Mouse (Mus musculus) MEL (cell line): ENCODE results near the gene Lgals7. TPM values are rescaled to one million over a fixed set of nuclear protein-coding genes. Genes with fewer than 3 reads are reported as not detected.
A peak's percentile ranks its signal among the peaks of the same experiment; 100 is the strongest.

Experiments
- DNase-seq: peaks from one replicate; pipeline ENCODE4 v3.0.0; 2011; ENCODE audit warnings: low read depth, low spot score
- H3K27ac ChIP-seq: 2 replicates; pipeline ENCODE4 v1.5.1; 2012; ENCODE audit warnings: low read depth, mild to moderate bottlenecking, control low read depth, low read length, moderate library complexity; ENCODE audit not compliant: control insufficient read depth
- H3K27me3 ChIP-seq, 2 experiments: fragments of 150-350 bp in 1 of 2; sonication (generic) in 1 of 2; 2 replicates each; pipeline ENCODE4 v1.6.1; 2012; ENCODE audit warnings: low read length in 2 of 2, mild to moderate bottlenecking in 2 of 2, improper control_type of control experiment in 1 of 2, moderate library complexity in 1 of 2; ENCODE audit not compliant: insufficient read depth in 2 of 2, control insufficient read depth in 1 of 2
- H3K36me3 ChIP-seq, 2 experiments: 2 replicates each; pipeline ENCODE4 v1.6.1; 2012 to 2014; ENCODE audit warnings: low read length in 2 of 2, improper control_type of control experiment in 1 of 2, inconsistent platforms in 1 of 2, mild to moderate bottlenecking in 1 of 2; ENCODE audit not compliant: insufficient read depth in 2 of 2, control insufficient read depth in 1 of 2
- H3K4me1 ChIP-seq, 2 experiments: fragments of 150-350 bp in 1 of 2; sonication (generic) in 1 of 2; 2 replicates each; pipeline ENCODE4 v1.6.1; 2012; ENCODE audit warnings: low read length in 2 of 2, improper control_type of control experiment in 1 of 2, mild to moderate bottlenecking in 1 of 2; ENCODE audit not compliant: insufficient read depth in 2 of 2, control insufficient read depth in 1 of 2
- H3K4me3 ChIP-seq, 2 experiments: fragments of 150-350 bp in 1 of 2; sonication (generic) in 1 of 2; 2 replicates each; pipeline ENCODE4 v1.5.1; 2012; ENCODE audit warnings: low read depth in 2 of 2, low read length in 2 of 2, mild to moderate bottlenecking in 2 of 2, moderate library complexity in 2 of 2, control low read depth in 1 of 2, improper control_type of control experiment in 1 of 2; ENCODE audit not compliant: control insufficient read depth in 1 of 2, insufficient read depth in 1 of 2
- H3K79me2 ChIP-seq: 2 replicates; pipeline ENCODE4 v1.6.1; 2012; ENCODE audit warnings: mild to moderate bottlenecking, low read length, moderate library complexity; ENCODE audit not compliant: control insufficient read depth, poor library complexity, insufficient read depth
- H3K9ac ChIP-seq: 2 replicates; pipeline ENCODE4 v1.6.1; 2012; ENCODE audit warnings: low read depth, mild to moderate bottlenecking, control low read depth, low read length, moderate library complexity; ENCODE audit not compliant: control insufficient read depth, poor library complexity, severe bottlenecking
- H3K9me3 ChIP-seq: fragments of 150-350 bp; sonication (generic); replicated peaks from 2 replicates; pipeline ENCODE4 v1.6.1; 2012; ENCODE audit warnings: mild to moderate bottlenecking, low read length, improper control_type of control experiment, moderate library complexity; ENCODE audit not compliant: insufficient read depth
- CHD1 ChIP-seq: IDR thresholded peaks from 2 replicates; pipeline ENCODE4 v1.6.1; 2012; ENCODE audit warnings: low read depth, mild to moderate bottlenecking, inconsistent platforms, low read length, improper control_type of control experiment
- CHD2 ChIP-seq: IDR thresholded peaks from 2 replicates; pipeline ENCODE4 v1.6.1; 2011; ENCODE audit warnings: low read length, improper control_type of control experiment
- CTCF ChIP-seq, 3 experiments: IDR thresholded peaks in 2 of 3; conservative IDR thresholded peaks in 1 of 3; 2 replicates each; pipeline ENCODE4 v1.5.1; 2011 to 2012; ENCODE audit warnings: low read length in 3 of 3, low read depth in 2 of 3, mild to moderate bottlenecking in 2 of 3, improper control_type of control experiment in 1 of 3, inconsistent platforms in 1 of 3, mixed read lengths in 1 of 3, moderate library complexity in 1 of 3; ENCODE audit not compliant: control insufficient read depth in 1 of 3, insufficient read depth in 1 of 3, poor library complexity in 1 of 3, severe bottlenecking in 1 of 3
- ELF1 ChIP-seq: IDR thresholded peaks from 2 replicates; pipeline ENCODE4 v1.6.1; 2014; ENCODE audit warnings: low read depth, mild to moderate bottlenecking, inconsistent platforms, low read length, improper control_type of control experiment, moderate library complexity
- EP300 ChIP-seq, 2 experiments: IDR thresholded peaks; 2 replicates each; pipeline ENCODE4 v1.6.1; 2011; ENCODE audit warnings: improper control_type of control experiment in 2 of 2, low read length in 2 of 2, low read depth in 1 of 2, mild to moderate bottlenecking in 1 of 2
- GABPA ChIP-seq: IDR thresholded peaks from 2 replicates; pipeline ENCODE4 v1.6.1; 2012; ENCODE audit warnings: low read depth, mild to moderate bottlenecking, inconsistent platforms, low read length, improper control_type of control experiment, moderate library complexity
- GATA1 ChIP-seq: IDR thresholded peaks from 2 replicates; pipeline ENCODE4 v1.6.1; 2011; ENCODE audit warnings: low read depth, low read length, improper control_type of control experiment
- JUND ChIP-seq: IDR thresholded peaks from 2 replicates; pipeline ENCODE4 v1.6.1; 2011; ENCODE audit warnings: low read depth, mild to moderate bottlenecking, improper control_type of control experiment, low read length
- MAX ChIP-seq: IDR thresholded peaks from 2 replicates; pipeline ENCODE4 v1.6.1; 2011; ENCODE audit warnings: low read length, improper control_type of control experiment
- MAZ ChIP-seq: IDR thresholded peaks from 2 replicates; pipeline ENCODE4 v1.6.1; 2012; ENCODE audit warnings: low read depth, mild to moderate bottlenecking, inconsistent platforms, low read length, improper control_type of control experiment
- MEF2A ChIP-seq: IDR thresholded peaks from 2 replicates; pipeline ENCODE4 v1.6.1; 2014; ENCODE audit warnings: low read depth, mild to moderate bottlenecking, inconsistent platforms, low read length, improper control_type of control experiment; ENCODE audit not compliant: poor library complexity, insufficient replicate concordance, severe bottlenecking; ENCODE audit errors: extremely low read depth
- MYB ChIP-seq: IDR thresholded peaks from 2 replicates; pipeline ENCODE4 v1.6.1; 2011; ENCODE audit warnings: mild to moderate bottlenecking, low read depth, low read length, improper control_type of control experiment
- MYC ChIP-seq: IDR thresholded peaks from 2 replicates; pipeline ENCODE4 v1.6.1; 2011; ENCODE audit warnings: low read depth, mild to moderate bottlenecking, low read length, improper control_type of control experiment, moderate library complexity
- NRF1 ChIP-seq: IDR thresholded peaks from 2 replicates; pipeline ENCODE4 v1.6.1; 2014; ENCODE audit warnings: low read depth, mild to moderate bottlenecking, inconsistent platforms, low read length, improper control_type of control experiment, moderate library complexity; ENCODE audit not compliant: poor library complexity, insufficient read depth, severe bottlenecking
- POLR2A ChIP-seq, 2 experiments: IDR thresholded peaks; 2 replicates each; pipeline ENCODE4 v1.6.1; 2011 to 2012; ENCODE audit warnings: low read length in 2 of 2, mild to moderate bottlenecking in 2 of 2, control low read depth in 1 of 2, improper control_type of control experiment in 1 of 2, low read depth in 1 of 2, moderate library complexity in 1 of 2; ENCODE audit not compliant: control insufficient read depth in 1 of 2, insufficient read depth in 1 of 2, poor library complexity in 1 of 2
- POLR2AphosphoS2 ChIP-seq: IDR thresholded peaks from 2 replicates; pipeline ENCODE4 v1.6.1; 2011; ENCODE audit warnings: low read length, improper control_type of control experiment
- POLR2AphosphoS5 ChIP-seq: IDR thresholded peaks from 2 replicates; pipeline ENCODE4 v1.6.1; 2012; ENCODE audit warnings: low read depth, borderline replicate concordance, mild to moderate bottlenecking, inconsistent platforms, low read length, moderate library complexity, mixed read lengths
- RAD21 ChIP-seq: IDR thresholded peaks from 2 replicates; pipeline ENCODE4 v1.6.1; 2011; ENCODE audit warnings: mild to moderate bottlenecking, low read depth, low read length, improper control_type of control experiment
- SIN3A ChIP-seq: IDR thresholded peaks from 2 replicates; pipeline ENCODE4 v1.6.1; 2012; ENCODE audit warnings: low read length, improper control_type of control experiment, inconsistent platforms
- SMC3 ChIP-seq: IDR thresholded peaks from 2 replicates; pipeline ENCODE4 v1.6.1; 2011; ENCODE audit warnings: low read depth, low read length, improper control_type of control experiment
- TAL1 ChIP-seq: IDR thresholded peaks from 2 replicates; pipeline ENCODE4 v1.6.1; 2012; ENCODE audit warnings: mild to moderate bottlenecking, inconsistent platforms, low read length, moderate library complexity, mixed read lengths
- TBP ChIP-seq: IDR thresholded peaks from 2 replicates; pipeline ENCODE4 v1.8.0; 2011; ENCODE audit warnings: low read depth, low read length, improper control_type of control experiment
- TCF12 ChIP-seq: IDR thresholded peaks from 2 replicates; pipeline ENCODE4 v1.6.1; 2014; ENCODE audit warnings: low read depth, mild to moderate bottlenecking, inconsistent platforms, low read length, improper control_type of control experiment, moderate library complexity
- UBTF ChIP-seq: IDR thresholded peaks from 2 replicates; pipeline ENCODE4 v1.6.1; 2012; ENCODE audit warnings: low read depth, mild to moderate bottlenecking, inconsistent platforms, low read length, improper control_type of control experiment, moderate library complexity, borderline replicate concordance; ENCODE audit not compliant: insufficient read depth
- USF1 ChIP-seq: IDR thresholded peaks from 2 replicates; pipeline ENCODE4 v1.6.1; 2014; ENCODE audit warnings: low read depth, mild to moderate bottlenecking, inconsistent platforms, low read length, improper control_type of control experiment, moderate library complexity
- USF2 ChIP-seq, 2 experiments: IDR thresholded peaks; 2 replicates each; pipeline ENCODE4 v1.6.1; 2011 to 2012; ENCODE audit warnings: improper control_type of control experiment in 2 of 2, low read length in 2 of 2, borderline replicate concordance in 1 of 2, inconsistent platforms in 1 of 2, low read depth in 1 of 2, mild to moderate bottlenecking in 1 of 2; ENCODE audit not compliant: insufficient read depth in 1 of 2
- ZC3H11A ChIP-seq: IDR thresholded peaks from 2 replicates; pipeline ENCODE4 v1.6.1; 2012; ENCODE audit warnings: low read depth, mild to moderate bottlenecking, inconsistent platforms, low read length, improper control_type of control experiment
- ZKSCAN1 ChIP-seq: IDR thresholded peaks from 2 replicates; pipeline ENCODE4 v1.6.1; 2012; ENCODE audit warnings: low read depth, mild to moderate bottlenecking, inconsistent platforms, low read length, improper control_type of control experiment, moderate library complexity
- ZMIZ1 ChIP-seq: IDR thresholded peaks from 2 replicates; pipeline ENCODE4 v1.6.1; 2012; ENCODE audit warnings: low read depth, mild to moderate bottlenecking, inconsistent platforms, low read length, improper control_type of control experiment, moderate library complexity
- ZNF384 ChIP-seq: IDR thresholded peaks from 2 replicates; pipeline ENCODE4 v1.6.1; 2012; ENCODE audit warnings: low read depth, mild to moderate bottlenecking, inconsistent platforms, low read length, improper control_type of control experiment
- polyA plus RNA-seq, 2 experiments: library from polyadenylated mRNA; stranded (reverse) in 1 of 2; unstranded in 1 of 2; fragments of >175 nt in 1 of 2; fragments of >200 nt in 1 of 2; gene quantifications; 2 replicates each; pipeline versions ENCODE4 v1.2.1 to v1.2.4; 2012; ENCODE audit warnings: low replicate concordance in 2 of 2, low read depth in 1 of 2; ENCODE audit not compliant: insufficient read length in 2 of 2, insufficient read depth in 1 of 2, missing spikeins in 1 of 2
- total RNA-seq: library from RNA; depleted of rRNA; stranded (reverse); fragments of 300-350 nt; gene quantifications from 2 replicates; pipeline ENCODE4 v1.2.3, GENCODE M21; 2012

The Lgals7 gene
- total and polyA plus RNA-seq, 3 experiments, result 27.7 to 138 TPM; not detected in 1

DNA sequence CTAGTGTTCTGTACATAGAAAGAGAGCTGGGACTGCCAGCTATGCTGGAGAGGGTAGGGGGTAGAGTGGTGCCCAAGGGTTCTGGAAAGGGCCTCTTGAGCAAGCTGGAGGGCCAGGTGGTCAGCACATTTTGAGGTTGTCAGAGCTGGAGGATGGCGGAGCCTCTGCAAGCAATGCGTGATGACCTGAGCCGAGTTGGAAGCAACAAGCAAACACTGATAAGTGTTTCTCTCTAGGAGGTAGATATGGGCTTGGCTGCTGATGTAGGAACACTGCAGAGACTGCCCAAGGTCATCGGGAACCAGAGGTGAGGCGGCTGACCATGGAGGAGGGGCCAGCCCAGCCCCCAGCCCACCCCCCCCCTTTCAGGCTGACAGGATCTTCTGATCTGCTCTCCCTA, 32.7 kb upstream of the Lgals7 start:
- no peak overlapping the region for H3K27ac ChIP-seq

DNA sequence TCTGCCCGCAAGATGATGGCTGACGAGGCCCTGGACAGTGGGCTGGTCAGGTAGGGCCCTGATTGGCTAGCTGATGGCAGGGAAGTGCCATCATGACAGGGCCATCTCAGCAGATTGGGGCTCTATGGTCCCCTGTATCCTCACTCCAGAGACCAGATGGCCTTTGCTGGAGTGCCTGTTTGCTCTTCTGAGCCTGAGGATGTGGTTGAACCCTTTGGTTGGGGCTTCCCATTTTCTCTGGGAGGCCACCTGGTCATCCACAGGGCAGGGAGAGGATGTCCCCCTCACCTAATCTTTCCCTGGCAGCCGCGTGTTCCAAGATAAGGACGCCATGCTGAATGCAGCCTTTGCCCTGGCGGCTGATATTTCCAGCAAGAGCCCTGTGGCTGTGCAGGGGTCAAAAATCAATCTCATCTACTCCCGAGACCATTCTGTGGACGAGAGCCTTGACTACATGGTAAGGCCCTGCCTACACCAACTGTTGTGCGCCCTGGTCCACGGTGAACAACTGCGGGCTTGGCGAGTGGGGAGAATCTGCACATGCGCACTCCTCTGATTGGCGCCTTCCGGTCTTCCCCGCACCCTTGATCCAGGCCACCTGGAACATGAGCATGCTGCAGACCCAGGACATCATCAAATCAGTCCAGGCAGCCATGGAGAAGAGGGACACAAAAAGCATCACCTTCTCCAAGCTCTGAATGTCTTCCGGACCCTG, 32.1 kb upstream of the Lgals7 start:
- H3K27me3 ChIP-seq, result no peaks in the 10 kb centered on the region
- no peak overlapping the region for H3K9ac ChIP-seq
- H3K36me3 ChIP-seq, result peaks cover 2 to 13% of the 10 kb centered on the region in 2 experiments; a peak in 3 of 4 replicates
- H3K27ac ChIP-seq, result no peak overlapping the region
- DNase-seq, result no peak
- peaks cover under 1% of the 10 kb centered on the region; the same call in 1 of the 2 replicates for H3K79me2 ChIP-seq
- H3K9me3 ChIP-seq, result no peaks in the 10 kb centered on the region
- peaks cover 2 to 17% of the 10 kb centered on the region in 2 experiments; a peak in 2 of 4 replicates for H3K4me1 ChIP-seq
- no peak overlapping the region for H3K4me3 ChIP-seq
- TF ChIP-seq TCF12, result peak; percentile 52
- no peak for TF ChIP-seq NRF1
- TF ChIP-seq GABPA, result no peak
- no peak for TF ChIP-seq MYC
- TF ChIP-seq TBP, result no peak
- TF ChIP-seq UBTF, result no peak
- no peak for TF ChIP-seq MYB
- no peak for TF ChIP-seq POLR2AphosphoS5
- TF ChIP-seq CHD2, result no peak
- TF ChIP-seq TAL1, result 0 out of 2 replicates have a peak, but pooled peaks have one; percentile 27
- TF ChIP-seq SIN3A, result no peak
- TF ChIP-seq EP300 (IDR thresholded peaks at IDR 0.05; ENCODE audit: low read depth in 1 of 2, low read length in 2 of 2), result no peak
- TF ChIP-seq POLR2A (IDR thresholded peaks at IDR 0.05; ENCODE audit: control insufficient read depth in 1 of 2, insufficient read depth in 1 of 2, low read depth in 1 of 2, low read length in 2 of 2, poor library complexity in 1 of 2), result no peak
- TF ChIP-seq POLR2AphosphoS2, result no peak
- TF ChIP-seq RAD21, result no peak
- no peak for TF ChIP-seq USF2 (IDR thresholded peaks at IDR 0.05; ENCODE audit: borderline replicate concordance in 1 of 2, insufficient read depth in 1 of 2, low read depth in 1 of 2, low read length in 2 of 2)
- no peak for TF ChIP-seq ZMIZ1
- no peak for TF ChIP-seq MEF2A
- TF ChIP-seq MAZ, result no peak
- TF ChIP-seq GATA1, result 0 out of 2 replicates have a peak, but pooled peaks have one; percentile 18
- TF ChIP-seq ZNF384, result no peak
- no peak for TF ChIP-seq SMC3
- no peak for TF ChIP-seq USF1
- no peak for TF ChIP-seq ZC3H11A
- TF ChIP-seq JUND, result no peak

More for the DNA sequence above, 32.7 kb upstream of the Lgals7 start:
- DNase-seq, result no peak
- peaks cover 2 to 18% of the 10 kb centered on the region in 2 experiments; a peak in 2 of 4 replicates for H3K4me1 ChIP-seq
- TF ChIP-seq SMC3 (no peak), ELF1 (no peak), RAD21 (no peak), CHD1 (no peak), ZKSCAN1 (no peak), POLR2A (IDR thresholded peaks at IDR 0.05; ENCODE audit: control insufficient read depth in 1 of 2, insufficient read depth in 1 of 2, low read depth in 1 of 2, low read length in 2 of 2, poor library complexity in 1 of 2) (no peak), CTCF (IDR thresholded peaks at IDR 0.05 in 2 of 3, conservative IDR thresholded peaks at IDR 0.05 in 1 of 3; ENCODE audit: control insufficient read depth in 1 of 3, insufficient read depth in 1 of 3, low read depth in 2 of 3, low read length in 3 of 3, poor library complexity in 1 of 3, severe bottlenecking in 1 of 3) (no peak), MAX (no peak), UBTF (no peak), ZMIZ1 (no peak), ZNF384 (no peak)
- H3K4me3 ChIP-seq, result no peak overlapping the region
- H3K79me2 ChIP-seq, result peaks cover 3% of the 10 kb centered on the region; the same call in 1 of the 2 replicates
- no peak overlapping the region for H3K9ac ChIP-seq
- no peaks in the 10 kb centered on the region for H3K27me3 ChIP-seq
- peaks cover 2 to 17% of the 10 kb centered on the region in 2 experiments; a peak in 3 of 4 replicates for H3K36me3 ChIP-seq
- no peaks in the 10 kb centered on the region for H3K9me3 ChIP-seq
